Mouse (Mus musculus) lung, embryonic 14.5 days (tissue): ENCODE measurements around the gene Rpl32. TPM values are rescaled to one million over a fixed set of nuclear protein-coding genes. Genes with fewer than 3 reads are reported as not detected.
A peak's percentile ranks its signal among the peaks of the same experiment; 100 is the strongest.
"Not testable (repeated sequence)": the region's sequence is repeated elsewhere in the genome, so short reads cannot be mapped to it uniquely, and the experiment has no call there.

ENCODE experiments used
- ATAC-seq: fragments of 200-750 bp; cut with Nextera tagmentation; 2 replicates; pipeline ENCODE4 v1.8.0; 2017; ENCODE audit warnings: mild to moderate bottlenecking, moderate TSS enrichment, moderate library complexity; ENCODE audit not compliant: insufficient read depth
- DNase-seq: peaks from one replicate; pipeline ENCODE4 v3.0.0-alpha.2; 2015
- H3K27ac ChIP-seq: fragments of 300-500 bp; sonication (generic); 2 replicates; pipeline ENCODE4 v1.5.1; 2014; ENCODE audit warnings: low read depth, mild to moderate bottlenecking, moderate library complexity
- H3K27me3 ChIP-seq: fragments of 300-500 bp; sonication (generic); 2 replicates; pipeline ENCODE4 v1.6.1; 2014; ENCODE audit warnings: low read length, control low read depth; ENCODE audit not compliant: insufficient read depth
- H3K36me3 ChIP-seq: fragments of 300-500 bp; sonication (generic); 2 replicates; pipeline ENCODE4 v1.6.1; 2014; ENCODE audit warnings: control low read depth; ENCODE audit not compliant: insufficient read depth
- H3K4me1 ChIP-seq: fragments of 300-500 bp; sonication (generic); 2 replicates; pipeline ENCODE4 v1.6.1; 2014; ENCODE audit warnings: antibody characterized with exemption, control low read depth; ENCODE audit not compliant: insufficient read depth
- H3K4me2 ChIP-seq: fragments of 300-500 bp; sonication (generic); 2 replicates; pipeline ENCODE4 v1.6.1; 2014; ENCODE audit warnings: mild to moderate bottlenecking
- H3K4me3 ChIP-seq: fragments of 300-500 bp; sonication (generic); 2 replicates; pipeline ENCODE4 v1.5.1; 2014; ENCODE audit warnings: low read depth, low read length
- H3K9ac ChIP-seq: fragments of 300-500 bp; sonication (generic); 2 replicates; pipeline ENCODE4 v1.6.1; 2014
- H3K9me3 ChIP-seq: fragments of 300-500 bp; sonication (generic); 2 replicates; pipeline ENCODE4 v1.6.1; 2016; ENCODE audit warnings: low read depth, low read length, control low read depth
- CTCF ChIP-seq: IDR thresholded peaks from 2 replicates; pipeline ENCODE4 v1.5.1; 2016; ENCODE audit warnings: antibody characterized with exemption, low read depth
- WGBS: fragments of 180-500 bp; shearing (Covaris S2); extraction: QIAGEN DNeasy Blood & Tissue Kit; methylation state at CpG from one replicate; pipeline ENCODE4 v1.1.7; 2014; 5-methylcytosine and 5-hydroxymethylcytosine counted together
- polyA plus RNA-seq: library from polyadenylated mRNA; unstranded; fragments of >200 nt; fragmentation: Nextera tagmentation; extraction: Ambion mirVana; gene quantifications from 2 replicates; pipeline ENCODE4 v1.2.1, GENCODE M21; 2014

Rpl32 gene
- polyA plus RNA-seq, 1 experiment from 2014 or later = 2,372 TPM

DNA sequence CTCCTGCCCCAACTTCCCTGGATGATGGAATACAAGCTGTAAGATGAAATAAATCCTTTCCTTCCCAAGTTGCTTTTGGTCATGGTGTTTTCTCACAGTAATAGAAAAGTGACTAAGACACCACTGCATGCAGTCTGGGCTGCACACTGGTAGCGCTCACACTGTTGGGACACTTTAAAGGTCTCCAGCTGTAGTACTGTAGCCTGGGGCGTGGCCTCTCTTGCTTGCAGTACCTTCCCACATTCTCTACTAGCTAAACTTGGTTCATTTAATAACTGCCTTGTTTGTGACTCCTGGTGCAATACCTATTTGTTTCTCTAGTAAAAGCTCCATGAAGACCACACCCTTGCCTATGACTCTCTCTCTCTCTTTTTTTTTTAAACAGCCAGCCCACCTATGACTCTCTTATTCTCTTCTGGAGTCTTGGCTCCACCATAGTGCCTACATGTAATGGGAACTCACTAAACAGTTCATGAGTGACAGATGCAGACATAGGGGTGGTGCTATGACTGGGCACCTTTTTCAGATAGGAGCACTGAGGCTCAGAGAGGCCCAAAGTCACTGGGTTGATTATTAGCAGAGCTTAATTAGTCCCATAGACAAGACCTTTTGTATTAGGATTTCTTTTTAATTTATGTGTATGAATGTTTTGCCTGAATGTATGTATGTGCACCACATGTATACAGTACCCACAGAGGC lies 23.8 kb upstream of the Rpl32 start:
- Histone ChIP-seq H3K36me3 (no peaks in the 10 kb centered on the region), H3K9me3 (no peaks in the 10 kb centered on the region), H3K4me2 (no peak overlapping the region), H3K27ac (no peak overlapping the region), H3K9ac (no peak overlapping the region), H3K4me3 (no peak overlapping the region), H3K27me3 (no peaks in the 10 kb centered on the region), H3K4me1 (no peaks in the 10 kb centered on the region)
- no peak for TF ChIP-seq CTCF
- no peak for ATAC-seq
- no peak for DNase-seq
- WGBS = 88% methylated on average over 2 of the region's 2 CpGs

DNA sequence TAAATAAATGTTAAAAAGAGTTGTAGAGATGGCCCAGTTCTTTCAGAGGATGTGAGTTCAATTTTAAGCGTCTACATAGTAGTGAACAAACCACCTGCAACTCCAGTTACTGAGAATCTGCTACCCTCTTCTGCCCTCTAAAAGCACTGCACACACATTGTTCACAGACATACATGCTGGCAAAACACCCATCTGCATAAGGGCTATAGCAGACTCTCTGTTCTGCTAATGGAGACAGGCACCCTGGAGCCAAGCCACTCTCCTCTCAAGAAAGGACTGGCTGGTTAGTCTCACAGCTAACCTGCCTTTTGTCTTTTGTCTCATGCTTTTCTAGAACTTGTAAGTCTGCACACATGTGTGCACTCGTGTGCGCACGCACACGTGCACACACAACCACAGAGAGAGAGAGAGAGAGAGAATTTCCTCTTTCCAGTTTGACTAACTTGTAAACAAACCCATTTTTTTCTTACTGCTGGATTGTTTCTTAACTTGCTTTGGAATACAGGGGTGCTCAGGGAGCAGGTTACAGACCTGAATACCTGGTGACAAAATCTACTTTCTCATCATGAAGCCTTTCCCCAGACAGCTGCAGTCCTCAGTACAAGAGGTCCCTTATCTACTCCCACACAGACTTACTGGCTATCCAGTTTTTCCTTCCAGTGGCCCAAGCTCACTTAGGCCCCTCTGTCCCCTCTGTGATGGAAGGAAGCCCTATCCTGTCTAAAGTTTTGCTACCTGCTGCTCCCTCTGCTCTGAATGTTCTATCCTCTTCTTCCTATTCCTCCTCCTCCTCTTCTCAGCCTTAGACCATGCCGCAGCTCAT lies 22.4 kb upstream of the Rpl32 start:
- H3K4me1 ChIP-seq = no peaks in the 10 kb centered on the region
- H3K27me3 ChIP-seq = no peaks in the 10 kb centered on the region
- WGBS = 86% methylated on average over 6 of the region's 6 CpGs
- no peak for ATAC-seq
- no peak for DNase-seq
- H3K9me3 ChIP-seq = no peaks in the 10 kb centered on the region
- TF ChIP-seq CTCF = no peak
- no peak overlapping the region for H3K4me2 ChIP-seq
- H3K36me3 ChIP-seq = no peaks in the 10 kb centered on the region
- no peak overlapping the region for H3K4me3 ChIP-seq
- H3K9ac ChIP-seq = no peak overlapping the region
- H3K27ac ChIP-seq = no peak overlapping the region

DNA sequence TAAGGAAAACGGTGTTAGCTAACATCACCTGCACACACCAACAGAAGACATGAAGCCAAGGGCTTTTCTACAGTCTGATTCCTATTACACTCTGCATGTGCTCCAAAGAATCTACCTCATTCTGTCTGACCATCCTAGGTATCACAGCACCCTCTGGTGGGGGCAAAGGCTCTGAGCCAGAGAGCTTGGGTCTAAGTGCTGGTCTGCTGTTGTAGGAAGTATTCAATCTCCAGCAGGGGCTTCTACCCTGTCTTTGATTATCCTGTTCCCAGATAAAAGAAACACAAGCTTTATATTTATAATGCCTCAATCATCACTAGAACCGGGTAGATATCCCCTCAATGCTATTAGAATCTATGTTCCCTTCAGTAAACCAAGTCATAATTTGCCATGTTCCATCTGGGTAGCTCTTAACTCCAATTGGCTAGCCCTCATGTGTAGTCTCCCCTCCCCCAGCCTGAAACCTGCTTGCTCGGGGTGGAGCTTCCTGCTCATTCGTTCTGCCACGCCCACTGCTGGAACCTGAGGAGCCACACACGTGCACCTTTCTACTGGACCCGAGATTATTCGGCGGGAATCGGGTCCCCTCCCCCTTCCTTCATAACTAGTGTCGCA lies 15.4 kb upstream of the Rpl32 start:
- ATAC-seq = peak; percentile 97
- H3K9ac ChIP-seq, H3K27me3 ChIP-seq, H3K4me1 ChIP-seq, H3K9me3 ChIP-seq, H3K36me3 ChIP-seq: not testable (repeated sequence)
- Histone ChIP-seq H3K4me3 (peak overlapping the region; percentile 18; the same call in 1 of the 2 replicates), H3K27ac (peak overlapping the region; percentile 19; the same call in 1 of the 2 replicates), H3K4me2 (peak overlapping the region; percentile 38)
- peak; percentile 81 for TF ChIP-seq CTCF
- DNase-seq = peak; percentile 92
- 6% methylated on average over 3 of the region's 11 CpGs for WGBS

DNA sequence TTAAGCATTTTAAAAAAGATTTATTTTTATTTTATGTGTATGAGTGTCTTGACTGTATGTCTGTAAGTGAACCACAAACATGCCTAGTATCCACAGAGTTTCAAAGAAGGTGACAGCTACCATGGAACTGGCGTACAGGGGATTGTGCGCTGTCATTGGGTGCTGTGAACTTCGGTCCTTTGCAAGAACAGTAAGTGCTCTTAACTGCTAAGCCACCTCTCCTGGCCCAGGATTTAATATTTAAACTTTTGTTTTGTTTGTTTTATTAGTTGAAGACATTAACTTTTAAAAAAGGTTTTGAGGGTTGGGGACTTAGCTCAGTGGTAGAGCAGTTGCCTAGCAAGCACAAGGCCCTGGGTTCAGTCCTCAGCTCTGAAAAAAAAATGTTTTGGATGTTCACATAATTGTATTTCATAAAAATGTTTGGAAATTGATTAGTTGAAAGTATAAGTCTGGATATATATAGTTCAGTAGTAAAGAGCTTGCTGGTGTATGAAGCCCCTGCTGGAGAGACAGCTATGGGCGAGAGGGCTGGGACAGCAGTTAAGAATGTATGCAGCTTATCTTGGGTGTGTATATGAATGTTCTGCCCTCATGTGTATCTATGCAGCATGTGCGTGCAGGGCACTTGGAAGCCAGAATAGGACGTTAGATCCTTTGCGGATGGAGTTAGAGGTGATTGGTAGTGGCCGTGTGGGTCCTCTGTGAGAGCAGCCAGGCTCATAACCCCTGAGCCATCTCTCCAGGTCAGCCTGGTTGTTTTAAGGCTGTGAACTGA lies 12.9 kb upstream of the Rpl32 start:
- DNase-seq (no peak), ATAC-seq (no peak)
- H3K9me3 ChIP-seq = no peaks in the 10 kb centered on the region
- no peak overlapping the region for H3K9ac ChIP-seq
- no peak overlapping the region for H3K4me2 ChIP-seq
- H3K27me3 ChIP-seq = no peaks in the 10 kb centered on the region
- no peak overlapping the region for H3K4me3 ChIP-seq
- H3K4me1 ChIP-seq = no peaks in the 10 kb centered on the region
- no peak for TF ChIP-seq CTCF
- H3K27ac ChIP-seq = no peak overlapping the region
- H3K36me3 ChIP-seq = no peaks in the 10 kb centered on the region
- 78% methylated on average over 8 of the region's 8 CpGs for WGBS

DNA sequence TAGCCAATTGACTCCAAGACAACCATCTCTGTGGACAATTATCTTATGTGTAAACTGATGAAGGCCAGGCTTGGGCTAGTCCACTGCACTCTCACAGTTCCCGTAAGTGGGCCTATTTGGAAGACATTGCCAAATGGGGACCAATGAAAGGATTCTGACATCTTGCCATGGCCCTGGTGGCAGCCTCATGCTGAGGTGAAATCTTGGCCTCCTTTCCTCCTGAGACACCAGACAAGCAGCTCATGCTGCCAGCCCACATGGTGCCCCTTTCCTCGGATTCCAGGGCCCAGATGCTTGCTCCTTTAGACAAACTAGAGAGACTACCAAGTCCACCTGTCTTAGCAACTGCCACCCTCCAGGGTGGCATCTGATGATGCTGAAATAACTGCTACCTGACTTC lies 9.6 kb upstream of the Rpl32 start:
- H3K4me2 ChIP-seq = no peak overlapping the region
- TF ChIP-seq CTCF = no peak
- H3K36me3 ChIP-seq = no peaks in the 10 kb centered on the region
- H3K27me3 ChIP-seq = no peaks in the 10 kb centered on the region
- no peaks in the 10 kb centered on the region for H3K9me3 ChIP-seq
- ATAC-seq (no peak), DNase-seq (no peak)
- no peak overlapping the region for H3K4me3 ChIP-seq
- WGBS = 62% methylated on average over 2 of the region's 2 CpGs
- H3K4me1 ChIP-seq = no peaks in the 10 kb centered on the region
- H3K9ac ChIP-seq = no peak overlapping the region
- no peak overlapping the region for H3K27ac ChIP-seq

DNA sequence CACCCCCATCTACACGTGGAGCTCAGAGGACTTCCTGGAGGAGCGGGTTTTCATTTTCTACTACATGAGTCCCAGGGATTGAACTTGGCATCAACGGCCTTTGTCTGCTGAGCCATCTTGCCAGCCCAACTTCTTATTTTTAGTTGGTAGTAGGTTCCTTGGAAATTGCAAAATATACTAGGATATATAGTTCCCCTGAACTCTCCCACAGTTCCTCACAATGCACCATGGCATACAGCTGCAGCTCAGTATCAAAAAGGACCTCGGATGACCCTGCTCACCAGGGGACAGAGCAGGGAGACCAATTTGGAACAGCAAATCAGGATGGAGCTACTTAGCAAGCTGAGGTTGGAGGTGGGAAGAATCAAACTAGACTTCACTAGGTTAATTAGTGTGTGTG lies 6.5 kb upstream of the Rpl32 start:
- no peaks in the 10 kb centered on the region for H3K4me1 ChIP-seq
- DNase-seq = no peak
- H3K9ac ChIP-seq = no peak overlapping the region
- H3K27ac ChIP-seq = no peak overlapping the region
- no peaks in the 10 kb centered on the region for H3K27me3 ChIP-seq
- H3K36me3 ChIP-seq = no peaks in the 10 kb centered on the region
- no peaks in the 10 kb centered on the region for H3K9me3 ChIP-seq
- no peak for TF ChIP-seq CTCF
- H3K4me3 ChIP-seq = no peak overlapping the region
- no peak for ATAC-seq
- 77% methylated on average over 4 of the region's 4 CpGs for WGBS
- no peak overlapping the region for H3K4me2 ChIP-seq
